Mouse (Mus musculus): ENCODE data around the gene Hoga1. TPM values are rescaled to one million over a fixed set of nuclear protein-coding genes. Genes with fewer than 3 reads are reported as not detected.
A peak's percentile ranks its signal among the peaks of the same experiment; 100 is the strongest.

Hoga1 gene
- polyA plus RNA-seq (2015; fragmentation: Nextera tagmentation; extraction: Ambion mirVana): 1.1 and 1.3 TPM in 2 replicates

DNA sequence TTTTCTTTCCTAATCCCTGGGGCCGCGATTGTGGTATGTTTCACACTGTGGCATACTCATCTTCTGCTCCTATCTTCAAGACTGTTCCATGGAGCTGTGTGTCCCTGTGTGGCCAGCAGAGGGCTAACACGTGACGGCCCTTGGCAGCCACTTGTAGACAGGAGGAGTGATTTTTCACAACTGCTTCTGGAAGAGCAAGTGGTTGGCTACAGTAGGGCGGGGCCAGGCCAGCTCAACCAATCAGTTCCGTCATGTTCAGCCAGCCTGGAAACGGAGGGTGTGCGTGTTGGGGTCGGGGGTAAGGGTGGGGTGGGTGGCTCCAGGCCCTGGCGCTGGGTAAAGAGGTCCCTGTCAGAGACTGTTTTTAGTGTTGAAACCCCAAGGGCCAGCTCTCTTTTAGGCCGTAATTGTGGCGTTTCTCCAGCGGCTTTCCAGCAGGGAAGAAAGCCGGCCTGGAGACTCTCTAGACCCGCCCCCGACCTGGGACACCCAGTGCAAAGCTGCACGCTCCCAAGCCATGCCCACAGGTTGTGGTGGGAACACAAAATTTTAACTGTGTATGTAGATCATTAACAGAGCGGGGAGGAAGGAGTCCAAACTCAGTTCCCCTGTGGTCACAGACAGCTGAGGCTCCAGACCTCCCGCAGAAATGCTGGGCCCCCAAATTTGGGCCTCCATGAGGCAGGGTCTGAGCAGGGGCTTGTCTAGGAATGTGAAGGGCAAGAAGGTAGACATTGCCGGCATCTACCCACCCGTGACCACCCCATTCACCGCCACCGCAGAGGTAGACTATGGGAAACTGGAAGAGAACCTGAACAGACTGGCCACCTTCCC, at the start of gene Hoga1:
Gene Hoga1 (plus strand): TSS at position 342 of the 834 bp plus-strand sequence.
- Histone ChIP-seq H3K27me3 (replicated peaks) (no peaks in the 10 kb centered on the region), H3K9me3 (no peaks in the 10 kb centered on the region), H3K27ac (no peak within 1 kb of the TSS), H3K4me1 (no peaks in the 10 kb centered on the region), H3K36me3 (replicated peaks) (no peaks in the 10 kb centered on the region), H3K9ac (no peak within 1 kb of the TSS; the same call in 1 of the 2 replicates), H3K4me2 (peak within 1 kb of the TSS; percentile 42), H3K4me3 (peak within 1 kb of the TSS; percentile 22)
- WGBS: 26% methylated on average over 23 of the region's 23 CpGs
- peak; percentile 72 for ATAC-seq (replicated peaks)

GRCm38 (mm10) chr19:41997090-41997489, 48.3 kb upstream of the Hoga1 start:
- H3K4me2 ChIP-seq: no peak overlapping the region
- H3K4me1 ChIP-seq: no peaks in the 10 kb centered on the region
- no peak overlapping the region for H3K9ac ChIP-seq
- 92% methylated on average over 10 of the region's 10 CpGs for WGBS
- H3K36me3 ChIP-seq (replicated peaks): no peaks in the 10 kb centered on the region
- no peaks in the 10 kb centered on the region for H3K9me3 ChIP-seq
- no peak overlapping the region for H3K27ac ChIP-seq
- ATAC-seq (replicated peaks): no peak
- H3K4me3 ChIP-seq: no peak overlapping the region
- no peaks in the 10 kb centered on the region for H3K27me3 ChIP-seq (replicated peaks)

- Histone ChIP-seq H3K27ac (no peak overlapping the region), H3K4me1 (no peaks in the 10 kb centered on the region), H3K9me3 (no peaks in the 10 kb centered on the region), H3K27me3 (replicated peaks) (no peaks in the 10 kb centered on the region), H3K9ac (no peak overlapping the region), H3K36me3 (replicated peaks) (no peaks in the 10 kb centered on the region), H3K4me3 (no peak overlapping the region), H3K4me2 (no peak overlapping the region)
- WGBS: 89% methylated on average over 9 of the region's 9 CpGs
- ATAC-seq (replicated peaks): no peak
These were observed 46.5 kb upstream of the Hoga1 start for GRCm38 (mm10) chr19:41998770-41999548.

GRCm38 (mm10) chr19:41999688-42000283, 45.6 kb upstream of the Hoga1 start:
- Histone ChIP-seq H3K4me3 (no peak overlapping the region), H3K9ac (no peak overlapping the region), H3K4me1 (no peaks in the 10 kb centered on the region), H3K4me2 (no peak overlapping the region), H3K9me3 (no peaks in the 10 kb centered on the region), H3K27me3 (replicated peaks) (no peaks in the 10 kb centered on the region), H3K27ac (no peak overlapping the region), H3K36me3 (replicated peaks) (no peaks in the 10 kb centered on the region)
- ATAC-seq (replicated peaks): no peak
- WGBS: 94% methylated on average over 4 of the region's 4 CpGs

GRCm38 (mm10) chr19:42000446-42000958, 44.9 kb upstream of the Hoga1 start:
- no peaks in the 10 kb centered on the region for H3K9me3 ChIP-seq
- H3K4me3 ChIP-seq: no peak overlapping the region
- no peaks in the 10 kb centered on the region for H3K4me1 ChIP-seq
- H3K36me3 ChIP-seq (replicated peaks): no peaks in the 10 kb centered on the region
- H3K9ac ChIP-seq: no peak overlapping the region
- ATAC-seq (replicated peaks): no peak
- 76% methylated on average over 4 of the region's 4 CpGs for WGBS
- no peak overlapping the region for H3K4me2 ChIP-seq
- no peaks in the 10 kb centered on the region for H3K27me3 ChIP-seq (replicated peaks)
- H3K27ac ChIP-seq: no peak overlapping the region

GRCm38 (mm10) chr19:42001253-42001980, 44.0 kb upstream of the Hoga1 start:
- Histone ChIP-seq H3K27me3 (replicated peaks) (no peaks in the 10 kb centered on the region), H3K9ac (no peak overlapping the region), H3K4me3 (no peak overlapping the region), H3K4me2 (no peak overlapping the region), H3K9me3 (no peaks in the 10 kb centered on the region), H3K4me1 (no peaks in the 10 kb centered on the region), H3K36me3 (replicated peaks) (no peaks in the 10 kb centered on the region), H3K27ac (no peak overlapping the region)
- no peak for ATAC-seq (replicated peaks)
- WGBS: 91% methylated on average over 12 of the region's 12 CpGs

GRCm38 (mm10) chr19:42004258-42004657, 41.2 kb upstream of the Hoga1 start:
- H3K9me3 ChIP-seq: no peaks in the 10 kb centered on the region
- H3K4me3 ChIP-seq: no peak overlapping the region
- H3K27ac ChIP-seq: no peak overlapping the region
- no peak overlapping the region for H3K4me2 ChIP-seq
- no peaks in the 10 kb centered on the region for H3K36me3 ChIP-seq (replicated peaks)
- H3K9ac ChIP-seq: no peak overlapping the region
- WGBS: 75% methylated on average over 6 of the region's 6 CpGs
- ATAC-seq (replicated peaks): no peak
- H3K27me3 ChIP-seq (replicated peaks): no peaks in the 10 kb centered on the region
- H3K4me1 ChIP-seq: no peaks in the 10 kb centered on the region; the same call in 1 of the 2 replicates

DNA sequence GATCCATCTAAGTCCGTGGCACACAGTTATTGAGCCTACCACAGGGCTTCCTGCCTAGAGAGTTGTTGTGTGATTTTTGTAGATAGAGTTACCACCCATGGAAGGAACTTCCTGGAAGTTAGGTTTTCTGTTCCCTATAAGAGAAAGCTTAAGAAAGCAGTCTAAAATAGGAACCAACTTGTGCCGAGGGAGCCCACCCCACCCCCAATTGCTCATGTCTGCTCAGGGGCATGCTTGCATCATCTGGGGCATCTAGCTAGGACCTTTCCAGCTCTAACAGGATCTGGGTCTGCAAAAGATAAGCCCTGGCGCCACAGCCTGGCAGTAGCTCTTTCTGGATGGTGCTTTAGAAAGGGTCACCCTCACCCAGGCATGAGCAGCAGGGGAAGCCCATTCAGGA, 39.8 kb upstream of the Hoga1 start:
- Histone ChIP-seq H3K9ac (no peak overlapping the region), H3K4me2 (no peak overlapping the region), H3K9me3 (no peaks in the 10 kb centered on the region), H3K4me1 (no peaks in the 10 kb centered on the region; the same call in 1 of the 2 replicates), H3K27ac (no peak overlapping the region), H3K4me3 (no peak overlapping the region), H3K36me3 (replicated peaks) (no peaks in the 10 kb centered on the region), H3K27me3 (replicated peaks) (no peaks in the 10 kb centered on the region)
- no peak for ATAC-seq (replicated peaks)
- 80% methylated on average over 3 of the region's 3 CpGs for WGBS

- Histone ChIP-seq H3K27ac (no peak overlapping the region), H3K9me3 (no peaks in the 10 kb centered on the region), H3K4me2 (no peak overlapping the region), H3K27me3 (replicated peaks) (no peaks in the 10 kb centered on the region), H3K9ac (no peak overlapping the region), H3K4me1 (no peaks in the 10 kb centered on the region; the same call in 1 of the 2 replicates), H3K36me3 (replicated peaks) (no peaks in the 10 kb centered on the region), H3K4me3 (no peak overlapping the region)
- no peak for ATAC-seq (replicated peaks)
- WGBS: 74% methylated on average over 8 of the region's 8 CpGs
These were observed 38.8 kb upstream of the Hoga1 start for GRCm38 (mm10) chr19:42006568-42006967.

DNA sequence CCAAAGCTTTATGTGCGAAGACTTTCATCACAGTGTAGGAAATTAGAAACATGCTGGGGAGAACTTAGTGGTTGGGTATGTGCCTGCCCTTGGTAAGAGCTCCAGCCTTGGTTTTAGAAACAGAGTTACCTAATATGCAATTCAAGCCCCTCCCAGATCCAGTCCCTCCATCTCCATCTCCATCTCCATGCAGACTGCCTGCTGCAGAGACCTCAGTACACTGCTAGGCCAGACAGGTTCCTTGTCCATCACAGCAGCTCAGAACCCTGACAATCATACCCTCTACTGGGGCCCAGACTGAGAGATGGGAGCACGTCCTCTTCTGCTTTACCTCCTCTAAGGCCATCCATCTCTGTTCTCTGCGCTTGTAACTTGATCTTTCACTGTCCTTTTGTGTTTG, 36.8 kb upstream of the Hoga1 start:
- H3K4me1 ChIP-seq: no peaks in the 10 kb centered on the region; the same call in 1 of the 2 replicates
- H3K27ac ChIP-seq: no peak overlapping the region
- H3K9me3 ChIP-seq: no peaks in the 10 kb centered on the region
- H3K27me3 ChIP-seq (replicated peaks): no peaks in the 10 kb centered on the region
- H3K9ac ChIP-seq: no peak overlapping the region
- no peaks in the 10 kb centered on the region for H3K36me3 ChIP-seq (replicated peaks)
- WGBS: 64% methylated on average over 3 of the region's 3 CpGs
- H3K4me3 ChIP-seq: no peak overlapping the region
- H3K4me2 ChIP-seq: no peak overlapping the region
- ATAC-seq (replicated peaks): no peak

DNA sequence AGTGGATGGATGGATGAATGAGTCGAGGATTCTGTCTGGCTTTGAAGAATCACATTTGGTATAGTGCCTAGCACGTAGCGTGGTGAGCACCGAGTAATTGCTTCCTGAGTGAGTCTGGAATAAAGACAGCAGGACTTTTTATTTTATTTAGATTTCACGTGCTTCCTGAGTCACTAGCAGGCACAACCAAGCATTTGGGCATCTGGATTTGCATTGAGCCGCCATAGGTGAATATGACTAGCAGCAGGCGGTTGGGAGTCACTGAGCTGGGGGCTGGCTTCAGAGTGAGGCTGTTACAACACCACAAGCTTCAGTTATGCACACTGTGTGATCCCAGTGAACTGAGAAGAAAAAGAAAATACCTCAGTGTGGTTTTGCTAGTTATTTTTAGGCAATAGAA, 36.3 kb upstream of the Hoga1 start:
- H3K4me2 ChIP-seq: no peak overlapping the region
- no peaks in the 10 kb centered on the region; the same call in 1 of the 2 replicates for H3K4me1 ChIP-seq
- no peaks in the 10 kb centered on the region for H3K9me3 ChIP-seq
- no peak overlapping the region for H3K9ac ChIP-seq
- 76% methylated on average over 7 of the region's 7 CpGs for WGBS
- H3K27me3 ChIP-seq (replicated peaks): no peaks in the 10 kb centered on the region
- H3K4me3 ChIP-seq: no peak overlapping the region
- no peak for ATAC-seq (replicated peaks)
- no peaks in the 10 kb centered on the region for H3K36me3 ChIP-seq (replicated peaks)
- H3K27ac ChIP-seq: no peak overlapping the region

Measured in midbrain, embryonic 15.5 days (tissue).